Mouse (Mus musculus): ENCODE data around the gene Cfap44. TPM values are rescaled to one million over a fixed set of nuclear protein-coding genes. Genes with fewer than 3 reads are reported as not detected.

Cfap44 gene
- polyA plus RNA-seq (2012; rRNA removed): 0.07 and 0.08 TPM in 2 replicates

GRCm38 (mm10) chr16:44394577-44395243 is at the start of gene Cfap44:
Cfap44 (plus strand) TSS chr16:44394796.

DNA sequence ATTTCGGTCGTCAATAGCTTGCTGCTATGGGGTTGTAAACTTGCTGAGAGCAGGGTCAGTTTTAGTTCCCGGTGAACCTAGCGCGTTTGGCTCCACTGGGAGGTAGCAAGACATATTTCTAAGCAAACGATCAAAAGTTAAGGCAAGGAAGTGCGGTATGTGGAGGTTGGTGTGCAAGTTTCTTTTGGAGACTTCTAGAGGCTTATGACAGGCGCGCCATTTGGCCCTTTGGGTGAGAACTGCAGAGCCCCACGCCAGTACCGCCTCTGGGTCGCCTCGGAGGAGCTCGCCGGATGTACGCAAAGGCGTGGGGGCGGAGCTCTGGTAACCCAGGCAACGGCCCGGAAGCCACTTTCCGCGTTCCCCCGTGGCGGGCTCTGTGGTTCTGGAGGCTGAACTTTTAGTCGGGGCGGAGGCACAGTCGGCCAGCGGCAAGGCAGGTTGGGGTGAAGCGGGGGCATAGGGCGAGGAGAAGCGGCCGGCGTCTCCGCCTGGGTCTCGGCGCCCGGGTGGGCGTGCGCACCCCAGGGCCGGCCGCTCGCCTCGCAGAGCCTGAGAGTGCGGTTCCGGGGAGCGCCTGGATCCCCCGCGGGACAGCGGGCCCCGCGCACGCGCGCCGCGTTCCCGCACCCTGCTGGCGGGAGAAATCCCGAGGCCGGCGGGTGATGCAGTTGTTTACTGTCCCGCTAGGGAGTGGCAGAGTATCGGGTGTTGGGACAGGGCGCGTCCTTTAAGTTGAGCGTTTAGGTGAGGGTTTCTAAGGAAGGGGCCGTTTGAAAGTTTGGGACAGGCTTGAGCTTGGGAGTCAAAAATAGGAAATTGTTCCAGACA is 47.3 kb upstream of the Cfap44 start, which contains the start of gene Spice1:
TSS of gene Spice1 (plus strand) at position 51 of the 831 bp plus-strand sequence.

Other genes starting within 250 kb of the Cfap44 start
- gene Usf3, start 221.6 kb upstream of the Cfap44 start, polyA plus RNA-seq (2012; rRNA removed): 13.5 and 16.1 TPM in 2 replicates
- gene Sidt1, start 61.6 kb upstream of the Cfap44 start, polyA plus RNA-seq (2012; rRNA removed): 23.0 and 23.8 TPM in 2 replicates
- 6.9 and 7.0 TPM in 2 replicates for gene Spice1, start 47.7 kb upstream of the Cfap44 start, polyA plus RNA-seq (2012; rRNA removed)
- gene Boc, start 164.1 kb downstream of the Cfap44 start, polyA plus RNA-seq (2012; rRNA removed): 31.3 and 32.3 TPM in 2 replicates

Data from colon, adult 2 months (tissue).